In genomic region chr15:100914734-100915242, GRCm38 (mm10) we compare ENCODE assay signal across 8 mouse cellular contexts. TPM values are rescaled to one million over a fixed set of nuclear protein-coding genes. Genes with fewer than 3 reads are reported as not detected.
DNase-seq lines count a peak whose midpoint lies in the region; ATAC-seq and TF ChIP-seq lines count a peak whose summit lies in the region.

No protein-coding gene starts in this region.

- 21% methylated on average over 24 of the region's 24 CpGs for WGBS in cerebellum, adult 2 months
- 6% methylated on average over 24 of the region's 24 CpGs for WGBS in embryonic facial prominence, embryonic 10.5 days
- WGBS in intestine, embryonic 16.5 days, result 1% methylated on average over 24 of the region's 24 CpGs
- WGBS in lung, postnatal 0 days, result 2% methylated on average over 24 of the region's 24 CpGs
- whole genome bisulfite sequencing in stomach, embryonic 15.5 days, result 2% methylated on average over 24 of the region's 24 CpGs

- peak overlapping the region; percentile 57 for H3K9ac ChIP-seq in intestine, embryonic 16.5 days (ENCODE audit: low read depth, low read length)
- H3K9ac ChIP-seq in lung, postnatal 0 days (replicated peaks; ENCODE audit: low read depth), result no peak overlapping the region
- H3K9ac ChIP-seq in stomach, embryonic 15.5 days, result no peak overlapping the region

- no peak for ATAC-seq in cerebellum, adult (ENCODE audit: insufficient number of reproducible peaks, low FRiP score, low TSS enrichment)
- peak; percentile 91 for ATAC-seq in intestine, embryonic 16.5 days
- peak; percentile 63 for ATAC-seq in lung, postnatal 0 days
- ATAC-seq in stomach, embryonic 15.5 days (ENCODE audit: insufficient read depth, low FRiP score, low read depth), result peak; percentile 75

- no peak for TF ChIP-seq POLR2A in cerebellum, adult 2 months (IDR thresholded peaks at IDR 0.05; ENCODE audit: borderline replicate concordance, insufficient read depth, low read length)

- no peak for TF ChIP-seq EP300 in lung, postnatal 0 days (IDR thresholded peaks at IDR 0.05)

- peak overlapping the region; percentile 62 for H3K4me2 ChIP-seq in intestine, embryonic 16.5 days (ENCODE audit: low read depth, low read length)
- H3K4me2 ChIP-seq in lung, postnatal 0 days (replicated peaks; ENCODE audit: low read depth, low read length), result peak overlapping the region; percentile 37
- peak overlapping the region; percentile 53 for H3K4me2 ChIP-seq in stomach, embryonic 15.5 days

- H3K36me3 ChIP-seq in embryonic facial prominence, embryonic 10.5 days (replicated peaks), result no peaks in the 10 kb centered on the region
- no peaks in the 10 kb centered on the region for H3K36me3 ChIP-seq in intestine, embryonic 16.5 days (ENCODE audit: control insufficient read depth, insufficient read depth, low read length)
- H3K36me3 ChIP-seq in lung, postnatal 0 days (ENCODE audit: insufficient read depth, low read length), result no peaks in the 10 kb centered on the region
- H3K36me3 ChIP-seq in stomach, embryonic 15.5 days, result no peaks in the 10 kb centered on the region

- H3K4me3 ChIP-seq in cerebellum, adult 2 months (replicated peaks; ENCODE audit: insufficient read depth, low read depth, low read length), result no peak overlapping the region
- peak overlapping the region; percentile 49 for H3K4me3 ChIP-seq in embryonic facial prominence, embryonic 10.5 days
- H3K4me3 ChIP-seq in intestine, embryonic 16.5 days (ENCODE audit: low read length), result peak overlapping the region; percentile 42
- H3K4me3 ChIP-seq in lung, postnatal 0 days (ENCODE audit: low read depth, low read length), result no peak overlapping the region; the same call in 1 of the 2 replicates
- H3K4me3 ChIP-seq in stomach, embryonic 15.5 days (replicated peaks), result peak overlapping the region; percentile 30

- no peak overlapping the region; the same call in 1 of the 2 replicates for H3K27ac ChIP-seq in cerebellum, adult 2 months (ENCODE audit: insufficient read depth, low read length)
- H3K27ac ChIP-seq in embryonic facial prominence, embryonic 10.5 days (replicated peaks), result no peak overlapping the region
- H3K27ac ChIP-seq in intestine, embryonic 16.5 days (ENCODE audit: low read length), result no peak overlapping the region
- no peak overlapping the region for H3K27ac ChIP-seq in lung, postnatal 0 days (ENCODE audit: low read length)
- no peak overlapping the region for H3K27ac ChIP-seq in stomach, embryonic 15.5 days

- peak in 1 of 2 experiments; percentile 51 for DNase-seq in cerebellum, adult 2 months
- peak; percentile 85 for DNase-seq in A20 (ENCODE audit: low read depth, low spot score)
- DNase-seq in embryonic facial prominence, embryonic 10.5 days (ENCODE audit: low spot score), result peak; percentile 71
- peak; percentile 62 for DNase-seq in lung, postnatal 0 days (ENCODE audit: low spot score)
- no peak for DNase-seq in layer of hippocampus, adult 8-10 months (ENCODE audit: low spot score in 2 of 2)

- peaks cover 5% of the 10 kb centered on the region; the same call in 1 of the 2 replicates for H3K9me3 ChIP-seq in embryonic facial prominence, embryonic 10.5 days
- H3K9me3 ChIP-seq in intestine, embryonic 16.5 days (ENCODE audit: control insufficient read depth, low read length), result no peaks in the 10 kb centered on the region
- H3K9me3 ChIP-seq in lung, postnatal 0 days (ENCODE audit: low read length), result no peaks in the 10 kb centered on the region
- H3K9me3 ChIP-seq in stomach, embryonic 15.5 days, result no peaks in the 10 kb centered on the region

- H3K4me1 ChIP-seq in cerebellum, adult 2 months (ENCODE audit: control insufficient read depth, insufficient read depth, low read length), result peaks cover 62% of the 10 kb centered on the region
- peaks cover 27% of the 10 kb centered on the region for H3K4me1 ChIP-seq in embryonic facial prominence, embryonic 10.5 days
- H3K4me1 ChIP-seq in intestine, embryonic 16.5 days (ENCODE audit: control insufficient read depth, insufficient read depth, low read length), result 0 out of 2 replicates have a peak, but pooled peaks cover 4% of the 10 kb centered on the region
- no peaks in the 10 kb centered on the region for H3K4me1 ChIP-seq in lung, postnatal 0 days (ENCODE audit: insufficient read depth, low read depth, low read length)
- H3K4me1 ChIP-seq in stomach, embryonic 15.5 days, result no peaks in the 10 kb centered on the region

- no peaks in the 10 kb centered on the region for H3K27me3 ChIP-seq in cerebellum, adult 2 months (ENCODE audit: control insufficient read depth, insufficient read depth, low read length)
- no peaks in the 10 kb centered on the region; the same call in none of the 2 replicates for H3K27me3 ChIP-seq in embryonic facial prominence, embryonic 10.5 days (replicated peaks; ENCODE audit: low read depth, poor library complexity, severe bottlenecking)
- no peaks in the 10 kb centered on the region for H3K27me3 ChIP-seq in intestine, embryonic 16.5 days (replicated peaks; ENCODE audit: control insufficient read depth, insufficient read depth, low read length)
- no peaks in the 10 kb centered on the region for H3K27me3 ChIP-seq in lung, postnatal 0 days (replicated peaks; ENCODE audit: insufficient read depth, low read length)
- H3K27me3 ChIP-seq in stomach, embryonic 15.5 days (replicated peaks), result no peaks in the 10 kb centered on the region

- peak; percentile 35; the same call in 1 of the 2 replicates for TF ChIP-seq CTCF in cerebellum, adult 2 months (IDR thresholded peaks at IDR 0.05; ENCODE audit: borderline replicate concordance, insufficient read depth, low read depth, low read length)
- TF ChIP-seq CTCF in lung, postnatal 0 days (IDR thresholded peaks at IDR 0.05), result peak; percentile 56

RNA-seq across cellular contexts. Expression of gene Scn8a, which starts 45.1 kb away (rescaled TPM):
- 103 and 107 TPM in 2 replicates for polyA plus RNA-seq in cerebellum, adult 2 months (2012; rRNA removed)
- 7.3 and 8.1 TPM in 2 replicates for polyA plus RNA-seq in embryonic facial prominence, embryonic 10.5 days (2016; fragmentation: Nextera tagmentation; extraction: Ambion mirVana)
- polyA plus RNA-seq in intestine, embryonic 16.5 days (2015; fragmentation: Nextera tagmentation; extraction: Ambion mirVana), result 0.95 and 1.1 TPM in 2 replicates
- polyA plus RNA-seq in lung, postnatal 0 days (2015; fragmentation: Nextera tagmentation; extraction: Ambion mirVana), result 1.2 and 1.5 TPM in 2 replicates
- 2.2 and 2.9 TPM in 2 replicates for polyA plus RNA-seq in stomach, embryonic 15.5 days (2015; fragmentation: Nextera tagmentation; extraction: Ambion mirVana)
- total RNA-seq in layer of hippocampus, adult 8-10 months (2022), result 100 to 1,000 TPM; 205 to 269 (median 234) TPM

Comparison
In these comparisons a context has a peak if more than half of its experiments do, and no peak if none do; other contexts are left out.
1. DNase-seq: peak in A20 (single experiment), embryonic facial prominence, embryonic 10.5 days (single experiment) and lung, postnatal 0 days (single experiment); none in layer of hippocampus, adult 8-10 months (0 of 2).
2. H3K4me3 ChIP-seq: peak in embryonic facial prominence, embryonic 10.5 days (single experiment), intestine, embryonic 16.5 days (single experiment) and stomach, embryonic 15.5 days (single experiment); none in cerebellum, adult 2 months (single experiment) and lung, postnatal 0 days (single experiment).
3. RNA of gene Scn8a, which starts 45.1 kb away (polyA plus RNA-seq): 103 to 107 TPM in cerebellum, adult 2 months; 7.3 to 8.1 TPM in embryonic facial prominence, embryonic 10.5 days, 2.2 to 2.9 TPM in stomach, embryonic 15.5 days, 1.2 to 1.5 TPM in lung, postnatal 0 days and 0.95 to 1.1 TPM in intestine, embryonic 16.5 days; every median in the first group is over 10 times any median in the second.
4. Peak in every context shown above with its lines, with median percentiles within 50 percentile points of each other: H3K4me2 ChIP-seq.